Mouse (Mus musculus): ENCODE measurements around the gene Mxra8.

DNA sequence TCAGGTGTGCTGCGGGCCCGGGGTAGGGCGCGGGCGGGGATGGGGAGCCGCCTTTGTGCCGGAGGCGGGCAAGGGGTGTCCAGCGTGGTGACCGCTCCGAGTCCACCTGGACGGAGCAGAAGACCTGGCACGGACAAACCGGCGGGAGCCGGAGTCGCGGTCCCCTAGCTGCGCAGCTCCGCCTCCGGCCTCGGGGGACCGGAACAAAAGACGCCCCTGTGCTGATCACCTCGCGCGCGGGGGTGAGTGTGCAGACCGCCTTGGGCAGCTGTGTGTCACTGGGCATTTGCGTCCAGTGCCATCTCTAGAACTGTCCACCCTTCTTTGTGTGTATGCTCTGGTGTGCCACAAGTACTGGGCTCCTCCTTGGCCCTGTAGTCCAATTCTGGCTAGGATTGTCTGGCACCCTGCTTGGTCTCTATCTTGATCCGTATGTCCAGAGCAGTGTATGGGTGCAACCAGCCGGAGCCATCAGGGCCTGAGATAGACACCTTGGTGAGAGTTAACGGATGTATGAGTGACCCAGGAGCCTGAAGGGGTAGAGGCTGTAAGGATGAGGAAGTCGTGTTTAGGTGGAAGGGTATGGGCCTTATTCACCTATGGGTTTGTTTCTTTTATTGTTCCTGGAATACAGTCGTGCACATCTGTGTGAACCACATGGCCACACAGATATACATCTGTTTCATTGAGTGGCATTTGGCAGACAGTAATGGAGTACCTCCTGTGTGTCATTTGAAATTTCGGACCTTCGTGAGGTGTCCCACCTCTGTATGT lies 53.1 kb downstream of the Mxra8 start:
- TF ChIP-seq CTCF (IDR thresholded peaks at IDR 0.05; ENCODE audit: borderline replicate concordance, insufficient read depth, low read length) (no peak), POLR2A (IDR thresholded peaks at IDR 0.05; ENCODE audit: low read depth, low read length) (no peak)
